Mouse (Mus musculus) forebrain, embryonic 10.5 days (tissue): ENCODE measurements at regions not wholly inside any gene's neighbourhood (a gene's known extent, or its start where the extent isn't known, plus 50 kb on each side); places are given as distances from the start of the nearest gene placed in this dataset.
"Not testable (repeated sequence)": the region's sequence is repeated elsewhere in the genome, so short reads cannot be mapped to it uniquely, and the experiment has no call there.

Experiments used
- DNase-seq: peaks from one replicate; pipeline ENCODE4 v3.0.0-alpha.2; 2017; ENCODE audit warnings: low spot score; ENCODE audit errors: extremely low spot score
- H3K27ac ChIP-seq: fragments of 300-500 bp; sonication (generic); 2 replicates; pipeline ENCODE4 v1.5.1; 2016; ENCODE audit warnings: mild to moderate bottlenecking
- H3K27me3 ChIP-seq: fragments of 300-500 bp; sonication (generic); 2 replicates; pipeline ENCODE4 v1.6.1; 2016; ENCODE audit warnings: mild to moderate bottlenecking; ENCODE audit not compliant: poor library complexity, severe bottlenecking
- H3K36me3 ChIP-seq: fragments of 300-500 bp; sonication (generic); replicated peaks from 2 replicates; pipeline ENCODE4 v1.6.1; 2016; ENCODE audit warnings: mild to moderate bottlenecking, moderate library complexity
- H3K4me1 ChIP-seq: fragments of 300-500 bp; sonication (generic); 2 replicates; pipeline ENCODE4 v1.6.1; 2016
- H3K4me3 ChIP-seq: fragments of 300-500 bp; sonication (generic); 2 replicates; pipeline ENCODE4 v1.5.1; 2016; ENCODE audit warnings: mild to moderate bottlenecking, moderate library complexity
- H3K9me3 ChIP-seq: fragments of 300-500 bp; sonication (generic); 2 replicates; pipeline ENCODE4 v1.6.1; 2016; ENCODE audit warnings: mild to moderate bottlenecking, moderate library complexity
- WGBS: fragments of 180-500 bp; shearing (Covaris S2); methylation state at CpG from one replicate; pipeline ENCODE4 v1.1.7; 2016; 5-methylcytosine and 5-hydroxymethylcytosine counted together

DNA sequence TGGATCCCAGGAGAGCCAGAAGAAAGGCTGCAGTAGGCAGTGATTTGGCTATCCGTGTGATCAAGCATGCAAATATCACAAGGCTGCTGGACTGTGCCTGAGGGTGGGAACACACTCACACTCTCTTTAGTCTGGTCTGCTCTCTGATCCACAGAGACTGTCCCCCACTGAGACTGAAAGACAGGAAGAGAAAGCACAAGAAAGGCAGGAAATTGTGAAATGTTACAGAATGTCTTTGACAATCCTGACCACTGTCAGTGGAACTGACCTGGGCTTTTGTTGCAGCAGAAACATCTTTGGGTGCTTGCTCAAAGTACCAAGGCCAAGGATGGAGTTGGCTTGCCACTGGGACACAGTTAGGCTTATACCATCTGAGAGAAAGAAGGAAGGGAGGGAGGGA lies 52.3 kb upstream of the Gpd2 start:
- Histone ChIP-seq H3K27ac (peak overlapping the region; percentile 7; the same call in 1 of the 2 replicates), H3K36me3 (no peaks in the 10 kb centered on the region), H3K27me3 (no peaks in the 10 kb centered on the region), H3K4me3 (no peak overlapping the region), H3K4me1 (peaks cover 16% of the 10 kb centered on the region), H3K9me3 (no peaks in the 10 kb centered on the region)
- 4% methylated on average over 1 of the region's 1 CpGs for WGBS
- DNase-seq: no peak

DNA sequence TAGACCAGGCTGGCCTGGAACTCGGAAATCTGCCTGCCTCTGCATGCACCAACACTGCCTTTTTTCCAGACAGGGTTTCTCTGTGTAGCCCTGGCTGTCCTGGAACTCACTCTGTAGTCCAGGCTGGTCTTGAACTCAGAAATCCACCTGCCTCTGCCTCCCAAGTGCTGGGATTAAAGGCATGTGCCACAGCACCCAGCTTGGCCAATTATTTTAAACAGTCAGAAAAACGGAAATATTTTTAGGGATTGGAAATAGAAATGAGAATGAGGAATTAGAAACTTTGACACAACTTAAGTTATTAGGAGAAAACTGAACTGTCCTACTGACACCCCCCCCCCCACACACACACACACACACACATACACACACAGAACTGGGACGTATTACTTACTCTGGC lies 54.3 kb upstream of the Gpd2 start:
- 87% methylated on average over 3 of the region's 3 CpGs for WGBS

DNA sequence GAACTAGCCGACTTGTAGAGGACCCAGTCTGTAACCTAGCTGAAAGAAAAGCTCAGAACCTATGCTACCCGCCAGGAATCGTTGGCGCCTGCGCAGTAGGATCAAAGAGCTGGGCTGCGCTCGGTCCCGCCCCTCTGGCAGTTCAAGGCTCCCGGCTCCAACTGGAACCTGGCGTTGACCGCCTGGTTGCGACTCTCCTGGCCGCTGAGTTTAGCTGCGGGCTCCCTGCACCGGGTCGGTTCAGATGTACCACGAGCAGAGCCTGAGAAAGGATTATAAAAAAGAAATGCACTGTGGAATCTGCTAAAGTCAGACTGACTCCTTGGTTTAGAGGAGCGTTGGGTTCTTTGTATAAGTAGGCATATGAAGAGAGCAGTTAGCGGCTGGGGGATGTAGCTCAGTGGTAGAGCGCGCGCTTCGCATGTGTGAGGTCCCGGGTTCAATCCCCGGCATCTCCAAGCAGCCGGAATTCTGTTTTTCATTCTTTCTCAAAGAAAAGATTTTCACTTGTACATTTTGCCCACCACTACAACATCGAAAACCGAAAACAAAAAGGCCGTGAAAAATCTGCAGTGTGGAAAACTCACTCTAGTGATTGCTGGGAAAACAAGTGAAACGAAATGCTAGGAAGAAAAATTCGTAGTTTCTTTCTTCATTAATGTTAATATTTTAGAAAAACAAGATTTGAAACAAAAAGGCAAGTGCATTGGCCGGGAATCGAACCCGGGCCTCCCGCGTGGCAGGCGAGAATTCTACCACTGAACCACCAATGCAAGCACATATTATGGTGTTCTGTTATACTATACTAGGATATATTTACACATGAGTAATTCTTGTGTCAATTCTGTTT lies 55.5 kb upstream of the Gpd2 start:
- 1% methylated on average over 37 of the region's 37 CpGs for WGBS
- peak overlapping the region; percentile 70 for H3K4me3 ChIP-seq
- no peaks in the 10 kb centered on the region for H3K9me3 ChIP-seq

More for the DNA sequence above, 54.3 kb upstream of the Gpd2 start:
- peaks cover 16% of the 10 kb centered on the region for H3K4me1 ChIP-seq
- not testable (repeated sequence) for H3K4me3 ChIP-seq, DNase-seq, H3K9me3 ChIP-seq, H3K27me3 ChIP-seq, H3K27ac ChIP-seq, H3K36me3 ChIP-seq

DNA sequence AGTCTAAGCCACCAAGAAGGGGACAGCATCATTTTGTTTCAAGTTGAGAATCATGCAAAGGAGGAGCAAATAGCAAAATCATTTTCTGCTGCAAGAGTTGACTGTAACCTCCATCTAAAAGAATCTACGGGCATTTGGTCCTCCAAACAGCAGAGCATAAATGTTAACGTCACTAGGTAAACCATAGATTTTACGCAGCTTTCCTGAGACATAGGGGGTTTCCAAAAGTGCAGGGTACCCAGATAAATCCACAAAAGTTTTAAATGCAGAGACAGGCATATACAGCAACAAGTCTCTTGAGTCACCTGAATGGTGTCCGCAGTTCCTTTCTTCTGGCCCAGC lies 56.1 kb upstream of the Gpd2 start:
- peak overlapping the region; percentile 70 for H3K4me3 ChIP-seq
- H3K9me3 ChIP-seq: no peaks in the 10 kb centered on the region
- WGBS: 24% methylated on average over 4 of the region's 4 CpGs
- H3K27me3 ChIP-seq: no peaks in the 10 kb centered on the region
- no peak for DNase-seq
- no peaks in the 10 kb centered on the region for H3K36me3 ChIP-seq
- H3K4me1 ChIP-seq: peaks cover 16% of the 10 kb centered on the region
- peak overlapping the region; percentile 93 for H3K27ac ChIP-seq

More for the DNA sequence above, 55.5 kb upstream of the Gpd2 start:
- Histone ChIP-seq H3K27me3 (no peaks in the 10 kb centered on the region), H3K36me3 (no peaks in the 10 kb centered on the region), H3K4me1 (peaks cover 16% of the 10 kb centered on the region), H3K27ac (peak overlapping the region; percentile 93)
- peak; percentile 94 for DNase-seq

DNA sequence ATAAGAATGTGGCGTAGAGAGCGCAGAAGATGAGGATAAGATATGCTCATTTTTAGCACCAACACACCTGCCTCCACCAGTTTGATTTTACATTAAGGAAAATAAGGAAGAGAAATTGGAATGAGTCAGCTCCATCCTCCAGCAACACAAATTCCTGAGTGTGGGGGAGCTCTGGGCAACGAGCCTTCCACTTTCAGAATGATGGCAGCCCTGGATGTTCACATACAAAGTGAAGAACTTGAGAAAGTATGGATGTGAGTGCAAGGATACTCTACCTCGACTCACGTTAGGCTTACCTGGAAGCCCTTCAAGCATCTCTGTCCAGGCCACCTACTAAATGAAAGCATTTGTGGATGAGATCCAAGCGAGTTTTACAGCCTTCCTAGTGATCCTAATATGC lies 54.3 kb upstream of the Nr4a2 start:
- Histone ChIP-seq H3K27ac (no peak overlapping the region), H3K9me3 (no peaks in the 10 kb centered on the region), H3K27me3 (no peaks in the 10 kb centered on the region), H3K4me3 (no peak overlapping the region), H3K4me1 (peaks cover 8% of the 10 kb centered on the region), H3K36me3 (no peaks in the 10 kb centered on the region)
- WGBS: 84% methylated on average over 6 of the region's 6 CpGs
- DNase-seq: no peak

DNA sequence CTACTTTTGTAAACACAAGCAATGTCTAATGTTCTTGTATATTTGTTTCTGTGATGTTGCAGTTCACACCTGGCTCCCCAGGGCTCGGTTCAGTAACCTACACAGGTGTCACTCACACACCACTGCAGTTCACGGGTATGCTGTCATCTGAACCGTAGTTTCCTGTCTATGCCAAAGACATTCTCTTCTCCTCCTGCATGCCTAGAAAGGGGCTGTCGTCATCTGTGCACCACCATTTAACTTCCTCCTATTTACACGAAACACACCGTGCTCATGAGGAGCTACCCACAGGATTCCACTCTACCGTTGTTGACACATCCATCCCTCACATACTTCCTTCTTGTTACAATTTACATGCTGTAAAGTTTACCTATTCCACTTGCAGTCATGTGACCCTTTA lies 52.7 kb upstream of the Nr4a2 start:
- Histone ChIP-seq H3K4me1 (peaks cover 8% of the 10 kb centered on the region), H3K27me3 (no peaks in the 10 kb centered on the region), H3K36me3 (no peaks in the 10 kb centered on the region), H3K27ac (no peak overlapping the region), H3K9me3 (no peaks in the 10 kb centered on the region), H3K4me3 (no peak overlapping the region)
- no peak for DNase-seq
- 91% methylated on average over 7 of the region's 7 CpGs for WGBS

DNA sequence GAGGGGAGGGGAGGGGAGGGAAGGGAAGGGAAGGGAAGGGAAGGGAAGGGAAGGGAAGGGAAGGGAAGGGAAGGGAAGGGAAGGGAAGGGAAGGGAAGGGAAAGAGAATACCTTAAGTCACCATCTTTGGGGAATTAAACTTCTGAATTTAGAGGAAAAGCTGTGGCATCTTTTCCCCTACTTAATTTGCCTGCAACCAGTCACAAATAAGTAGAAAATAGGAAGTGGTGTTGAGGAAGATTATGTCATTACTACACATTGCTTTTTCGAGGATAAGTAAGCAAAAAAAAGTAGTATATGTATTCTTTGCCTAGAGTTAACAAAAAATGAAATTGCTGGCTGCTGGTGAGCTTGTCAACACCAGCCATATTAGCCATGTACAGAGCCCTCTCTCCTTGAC lies 51.4 kb upstream of the Nr4a2 start:
- 82% methylated on average over 1 of the region's 1 CpGs for WGBS
- H3K27me3 ChIP-seq: no peaks in the 10 kb centered on the region
- H3K36me3 ChIP-seq: no peaks in the 10 kb centered on the region
- no peak overlapping the region for H3K4me3 ChIP-seq
- DNase-seq: no peak
- no peaks in the 10 kb centered on the region for H3K4me1 ChIP-seq
- H3K27ac ChIP-seq: no peak overlapping the region
- no peaks in the 10 kb centered on the region for H3K9me3 ChIP-seq
